Mouse (Mus musculus): ENCODE measurements around the gene Rdh11. TPM values are rescaled to one million over a fixed set of nuclear protein-coding genes. Genes with fewer than 3 reads are reported as not detected.

Gene Rdh11
- 32.1 and 32.3 TPM in 2 replicates for polyA plus RNA-seq (2014; fragmentation: Nextera tagmentation; extraction: Ambion mirVana)

GRCm38 (mm10) chr12:79192193-79192592 is at the start of gene Rdh11:
Gene Rdh11 (minus strand): TSS chr12:79192293.
- ATAC-seq (replicated peaks; ENCODE audit: insufficient number of reproducible peaks, low FRiP score, low TSS enrichment, low read depth) (no peak), DNase-seq (ENCODE audit: low spot score) (no peak)
- WGBS, result 46% methylated on average over 6 of the region's 6 CpGs
- H3K27ac ChIP-seq (replicated peaks; ENCODE audit: low read depth, low read length), result no peak within 1 kb of the TSS
- H3K9me3 ChIP-seq (replicated peaks; ENCODE audit: control insufficient read depth, low read length), result no peaks in the 10 kb centered on the region
- H3K36me3 ChIP-seq (replicated peaks; ENCODE audit: control insufficient read depth, insufficient read depth, low read depth, low read length), result no peaks in the 10 kb centered on the region
- H3K4me2 ChIP-seq (ENCODE audit: low read depth, low read length), result peak within 1 kb of the TSS; percentile 57
- H3K4me3 ChIP-seq (ENCODE audit: low read depth, low read length), result peak within 1 kb of the TSS; percentile 53
- H3K9ac ChIP-seq (replicated peaks; ENCODE audit: low read length), result peak within 1 kb of the TSS; percentile 66
- H3K4me1 ChIP-seq (ENCODE audit: control insufficient read depth, insufficient read depth, low read length), result peaks cover 2% of the 10 kb centered on the region; the same call in 1 of the 2 replicates
- no peaks in the 10 kb centered on the region for H3K27me3 ChIP-seq (ENCODE audit: control insufficient read depth, insufficient read depth, low read length)

- ATAC-seq (replicated peaks; ENCODE audit: insufficient number of reproducible peaks, low FRiP score, low TSS enrichment, low read depth), result no peak
- H3K4me2 ChIP-seq (ENCODE audit: low read depth, low read length), result no peak overlapping the region
- no peak overlapping the region for H3K4me3 ChIP-seq (ENCODE audit: low read depth, low read length)
- no peaks in the 10 kb centered on the region for H3K9me3 ChIP-seq (replicated peaks; ENCODE audit: control insufficient read depth, low read length)
- no peak overlapping the region for H3K27ac ChIP-seq (replicated peaks; ENCODE audit: low read depth, low read length)
- H3K36me3 ChIP-seq (replicated peaks; ENCODE audit: control insufficient read depth, insufficient read depth, low read depth, low read length), result no peaks in the 10 kb centered on the region; the same call in none of the 2 replicates
- 52% methylated on average over 11 of the region's 11 CpGs for WGBS
- no peaks in the 10 kb centered on the region for H3K4me1 ChIP-seq (ENCODE audit: control insufficient read depth, insufficient read depth, low read length)
- no peak overlapping the region for H3K9ac ChIP-seq (replicated peaks; ENCODE audit: low read length)
- H3K27me3 ChIP-seq (ENCODE audit: control insufficient read depth, insufficient read depth, low read length), result no peaks in the 10 kb centered on the region
- no peak for DNase-seq (ENCODE audit: low spot score)
These were observed 43.5 kb upstream of the Rdh11 start for GRCm38 (mm10) chr12:79235485-79236080.

- H3K4me1 ChIP-seq (ENCODE audit: control insufficient read depth, insufficient read depth, low read length), result no peaks in the 10 kb centered on the region
- H3K4me3 ChIP-seq (ENCODE audit: low read depth, low read length), result no peak overlapping the region
- 72% methylated on average over 5 of the region's 5 CpGs for WGBS
- H3K27ac ChIP-seq (replicated peaks; ENCODE audit: low read depth, low read length), result no peak overlapping the region
- no peak overlapping the region for H3K9ac ChIP-seq (replicated peaks; ENCODE audit: low read length)
- no peaks in the 10 kb centered on the region for H3K27me3 ChIP-seq (ENCODE audit: control insufficient read depth, insufficient read depth, low read length)
- no peaks in the 10 kb centered on the region for H3K36me3 ChIP-seq (replicated peaks; ENCODE audit: control insufficient read depth, insufficient read depth, low read depth, low read length)
- DNase-seq (ENCODE audit: low spot score), result no peak
- H3K4me2 ChIP-seq (ENCODE audit: low read depth, low read length), result no peak overlapping the region
- no peaks in the 10 kb centered on the region for H3K9me3 ChIP-seq (replicated peaks; ENCODE audit: control insufficient read depth, low read length)
- ATAC-seq (replicated peaks; ENCODE audit: insufficient number of reproducible peaks, low FRiP score, low TSS enrichment, low read depth), result no peak
These were observed 25.4 kb upstream of the Rdh11 start for GRCm38 (mm10) chr12:79217511-79217910.

- 85% methylated on average over 8 of the region's 8 CpGs for WGBS
- H3K9ac ChIP-seq (replicated peaks; ENCODE audit: low read length), result no peak overlapping the region
- no peak overlapping the region for H3K4me3 ChIP-seq (ENCODE audit: low read depth, low read length)
- no peak overlapping the region for H3K4me2 ChIP-seq (ENCODE audit: low read depth, low read length)
- ATAC-seq (replicated peaks; ENCODE audit: insufficient number of reproducible peaks, low FRiP score, low TSS enrichment, low read depth), result no peak
- no peaks in the 10 kb centered on the region for H3K9me3 ChIP-seq (replicated peaks; ENCODE audit: control insufficient read depth, low read length)
- no peaks in the 10 kb centered on the region for H3K4me1 ChIP-seq (ENCODE audit: control insufficient read depth, insufficient read depth, low read length)
- H3K27me3 ChIP-seq (ENCODE audit: control insufficient read depth, insufficient read depth, low read length), result no peaks in the 10 kb centered on the region
- H3K27ac ChIP-seq (replicated peaks; ENCODE audit: low read depth, low read length), result no peak overlapping the region
- DNase-seq (ENCODE audit: low spot score), result no peak
- H3K36me3 ChIP-seq (replicated peaks; ENCODE audit: control insufficient read depth, insufficient read depth, low read depth, low read length), result no peaks in the 10 kb centered on the region
These were observed 19.4 kb upstream of the Rdh11 start for GRCm38 (mm10) chr12:79211447-79211846.

GRCm38 (mm10) chr12:79208703-79209464 is 16.8 kb upstream of the Rdh11 start, which contains the start of gene Rdh12:
Gene Rdh12 (plus strand): TSS chr12:79208914.
- ATAC-seq (replicated peaks; ENCODE audit: insufficient number of reproducible peaks, low FRiP score, low TSS enrichment, low read depth), result no peak

GRCm38 (mm10) chr12:79201882-79202281 is 9.8 kb upstream of the Rdh11 start:
- no peak for DNase-seq (ENCODE audit: low spot score)
- 69% methylated on average over 3 of the region's 3 CpGs for WGBS

More at GRCm38 (mm10) chr12:79208703-79209464, 16.8 kb upstream of the Rdh11 start, which contains the start of gene Rdh12:
- peak within 1 kb of the TSS; percentile 34 for H3K4me2 ChIP-seq (ENCODE audit: low read depth, low read length)
- no peaks in the 10 kb centered on the region for H3K36me3 ChIP-seq (replicated peaks; ENCODE audit: control insufficient read depth, insufficient read depth, low read depth, low read length)
- no peaks in the 10 kb centered on the region for H3K9me3 ChIP-seq (replicated peaks; ENCODE audit: control insufficient read depth, low read length)
- H3K9ac ChIP-seq (replicated peaks; ENCODE audit: low read length), result peak within 1 kb of the TSS; percentile 15; the same call in 1 of the 2 replicates
- no peaks in the 10 kb centered on the region for H3K4me1 ChIP-seq (ENCODE audit: control insufficient read depth, insufficient read depth, low read length)
- no peaks in the 10 kb centered on the region for H3K27me3 ChIP-seq (ENCODE audit: control insufficient read depth, insufficient read depth, low read length)
- DNase-seq (ENCODE audit: low spot score), result peak; percentile 69
- H3K4me3 ChIP-seq (ENCODE audit: low read depth, low read length), result peak within 1 kb of the TSS; percentile 35
- no peak within 1 kb of the TSS for H3K27ac ChIP-seq (replicated peaks; ENCODE audit: low read depth, low read length)
- WGBS, result 5% methylated on average over 13 of the region's 13 CpGs

GRCm38 (mm10) chr12:79197105-79197504 is 5.0 kb upstream of the Rdh11 start:
- Histone ChIP-seq H3K27ac (replicated peaks; ENCODE audit: low read depth, low read length) (no peak overlapping the region), H3K9ac (replicated peaks; ENCODE audit: low read length) (no peak overlapping the region), H3K9me3 (replicated peaks; ENCODE audit: control insufficient read depth, low read length) (no peaks in the 10 kb centered on the region), H3K4me3 (ENCODE audit: low read depth, low read length) (no peak overlapping the region), H3K36me3 (replicated peaks; ENCODE audit: control insufficient read depth, insufficient read depth, low read depth, low read length) (no peaks in the 10 kb centered on the region), H3K27me3 (ENCODE audit: control insufficient read depth, insufficient read depth, low read length) (no peaks in the 10 kb centered on the region), H3K4me2 (ENCODE audit: low read depth, low read length) (no peak overlapping the region), H3K4me1 (ENCODE audit: control insufficient read depth, insufficient read depth, low read length) (no peaks in the 10 kb centered on the region; the same call in 1 of the 2 replicates)
- 88% methylated on average over 5 of the region's 5 CpGs for WGBS
- DNase-seq (ENCODE audit: low spot score) (no peak), ATAC-seq (replicated peaks; ENCODE audit: insufficient number of reproducible peaks, low FRiP score, low TSS enrichment, low read depth) (no peak)

More at GRCm38 (mm10) chr12:79201882-79202281, 9.8 kb upstream of the Rdh11 start:
- Histone ChIP-seq H3K27me3 (ENCODE audit: control insufficient read depth, insufficient read depth, low read length) (no peaks in the 10 kb centered on the region), H3K9ac (replicated peaks; ENCODE audit: low read length) (no peak overlapping the region), H3K4me3 (ENCODE audit: low read depth, low read length) (no peak overlapping the region), H3K9me3 (replicated peaks; ENCODE audit: control insufficient read depth, low read length) (no peaks in the 10 kb centered on the region), H3K4me2 (ENCODE audit: low read depth, low read length) (no peak overlapping the region), H3K36me3 (replicated peaks; ENCODE audit: control insufficient read depth, insufficient read depth, low read depth, low read length) (no peaks in the 10 kb centered on the region), H3K27ac (replicated peaks; ENCODE audit: low read depth, low read length) (no peak overlapping the region), H3K4me1 (ENCODE audit: control insufficient read depth, insufficient read depth, low read length) (no peaks in the 10 kb centered on the region)
- ATAC-seq (replicated peaks; ENCODE audit: insufficient number of reproducible peaks, low FRiP score, low TSS enrichment, low read depth), result no peak

GRCm38 (mm10) chr12:79193441-79193840 is 1.3 kb upstream of the Rdh11 start:
- Histone ChIP-seq H3K4me2 (ENCODE audit: low read depth, low read length) (no peak overlapping the region), H3K27me3 (ENCODE audit: control insufficient read depth, insufficient read depth, low read length) (no peaks in the 10 kb centered on the region), H3K9ac (replicated peaks; ENCODE audit: low read length) (no peak overlapping the region), H3K4me3 (ENCODE audit: low read depth, low read length) (no peak overlapping the region), H3K4me1 (ENCODE audit: control insufficient read depth, insufficient read depth, low read length) (peaks cover 2% of the 10 kb centered on the region; the same call in 1 of the 2 replicates), H3K36me3 (replicated peaks; ENCODE audit: control insufficient read depth, insufficient read depth, low read depth, low read length) (no peaks in the 10 kb centered on the region), H3K9me3 (replicated peaks; ENCODE audit: control insufficient read depth, low read length) (no peaks in the 10 kb centered on the region), H3K27ac (replicated peaks; ENCODE audit: low read depth, low read length) (no peak overlapping the region)
- DNase-seq (ENCODE audit: low spot score) (peak; percentile 83), ATAC-seq (replicated peaks; ENCODE audit: insufficient number of reproducible peaks, low FRiP score, low TSS enrichment, low read depth) (no peak)
- 3% methylated on average over 3 of the region's 3 CpGs for WGBS
